Mouse (Mus musculus) CH12.LX (cell line): ENCODE measurements around the gene Zbtb20.

Experiments used
- BHLHE40 ChIP-seq: IDR thresholded peaks from 2 replicates; pipeline ENCODE4 v1.6.1; 2011; ENCODE audit warnings: mild to moderate bottlenecking, low read depth, low read length, improper control_type of control experiment
- CHD2 ChIP-seq: IDR thresholded peaks from 2 replicates; pipeline ENCODE4 v1.6.1; 2011; ENCODE audit warnings: low read length, improper control_type of control experiment
- CTCF ChIP-seq, 2 experiments: IDR thresholded peaks in 1 of 2; conservative IDR thresholded peaks in 1 of 2; 2 replicates each; pipeline ENCODE4 v1.5.1; 2011 to 2012; ENCODE audit warnings: low read depth in 2 of 2, low read length in 2 of 2, improper control_type of control experiment in 1 of 2, inconsistent platforms in 1 of 2, mild to moderate bottlenecking in 1 of 2, moderate library complexity in 1 of 2
- EP300 ChIP-seq: IDR thresholded peaks from 2 replicates; pipeline ENCODE4 v1.6.1; 2011; ENCODE audit warnings: low read length, improper control_type of control experiment
- HCFC1 ChIP-seq: IDR thresholded peaks from 2 replicates; pipeline ENCODE4 v1.6.1; 2012; ENCODE audit warnings: low read depth, mild to moderate bottlenecking, inconsistent platforms, low read length, improper control_type of control experiment
- MAFK ChIP-seq: IDR thresholded peaks from 2 replicates; pipeline ENCODE4 v1.6.1; 2011; ENCODE audit warnings: low read length, improper control_type of control experiment; ENCODE audit not compliant: insufficient replicate concordance
- NELFE ChIP-seq: IDR thresholded peaks from 2 replicates; pipeline ENCODE4 v1.6.1; 2011; ENCODE audit warnings: low read depth, low read length, improper control_type of control experiment
- POLR2A ChIP-seq: IDR thresholded peaks from 2 replicates; pipeline ENCODE4 v1.6.1; 2011; ENCODE audit warnings: low read depth, mild to moderate bottlenecking, improper control_type of control experiment, low read length
- RAD21 ChIP-seq: IDR thresholded peaks from 2 replicates; pipeline ENCODE4 v1.6.1; 2011; ENCODE audit warnings: low read depth, mild to moderate bottlenecking, low read length, improper control_type of control experiment, moderate library complexity
- SIN3A ChIP-seq: IDR thresholded peaks from 2 replicates; pipeline ENCODE4 v1.6.1; 2012; ENCODE audit warnings: low read length, improper control_type of control experiment, inconsistent platforms
- SMC3 ChIP-seq: IDR thresholded peaks from 2 replicates; pipeline ENCODE4 v1.6.1; 2011; ENCODE audit warnings: low read depth, low read length, improper control_type of control experiment
- UBTF ChIP-seq: IDR thresholded peaks from 2 replicates; pipeline ENCODE4 v1.6.1; 2012; ENCODE audit warnings: low read depth, mild to moderate bottlenecking, inconsistent platforms, low read length, improper control_type of control experiment, moderate library complexity
- USF1 ChIP-seq: IDR thresholded peaks from 2 replicates; pipeline ENCODE4 v1.6.1; 2014; ENCODE audit warnings: low read depth, mild to moderate bottlenecking, inconsistent platforms, low read length, improper control_type of control experiment

DNA sequence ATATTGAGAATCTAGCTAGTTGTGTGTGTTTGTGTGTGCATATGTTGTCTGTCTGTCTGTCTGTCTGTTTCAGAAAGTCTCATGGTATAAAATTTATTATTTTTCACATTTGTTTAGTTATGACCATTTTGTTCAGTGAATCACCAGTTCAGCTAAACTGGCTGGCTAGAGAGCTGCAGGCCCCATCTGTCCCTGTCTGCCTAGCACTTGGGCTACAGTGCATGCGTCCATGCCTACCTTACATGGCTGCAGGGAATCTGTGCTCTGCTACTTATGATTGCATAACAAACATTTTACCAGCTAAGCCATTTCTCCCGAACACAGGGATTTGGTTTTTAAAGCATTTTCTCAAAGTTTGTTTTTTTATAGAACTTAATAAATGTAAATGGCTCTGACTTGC lies 150.7 kb downstream of the Zbtb20 start:
- TF ChIP-seq UBTF (no peak), BHLHE40 (no peak), RAD21 (no peak), POLR2A (no peak), EP300 (no peak), SIN3A (no peak), CTCF (conservative IDR thresholded peaks at IDR 0.05 in 1 of 2, IDR thresholded peaks at IDR 0.05 in 1 of 2; ENCODE audit: low read depth in 2 of 2, low read length in 2 of 2) (no peak), SMC3 (no peak), MAFK (no peak), HCFC1 (no peak), USF1 (no peak), NELFE (no peak), CHD2 (no peak)
